Mouse (Mus musculus) kidney, adult 9 months (tissue): ENCODE data around the gene Pxn.

Experiments used
- DNase-seq: peaks from one replicate; pipeline ENCODE4 v3.0.0; 2022

Pxn gene

DNA sequence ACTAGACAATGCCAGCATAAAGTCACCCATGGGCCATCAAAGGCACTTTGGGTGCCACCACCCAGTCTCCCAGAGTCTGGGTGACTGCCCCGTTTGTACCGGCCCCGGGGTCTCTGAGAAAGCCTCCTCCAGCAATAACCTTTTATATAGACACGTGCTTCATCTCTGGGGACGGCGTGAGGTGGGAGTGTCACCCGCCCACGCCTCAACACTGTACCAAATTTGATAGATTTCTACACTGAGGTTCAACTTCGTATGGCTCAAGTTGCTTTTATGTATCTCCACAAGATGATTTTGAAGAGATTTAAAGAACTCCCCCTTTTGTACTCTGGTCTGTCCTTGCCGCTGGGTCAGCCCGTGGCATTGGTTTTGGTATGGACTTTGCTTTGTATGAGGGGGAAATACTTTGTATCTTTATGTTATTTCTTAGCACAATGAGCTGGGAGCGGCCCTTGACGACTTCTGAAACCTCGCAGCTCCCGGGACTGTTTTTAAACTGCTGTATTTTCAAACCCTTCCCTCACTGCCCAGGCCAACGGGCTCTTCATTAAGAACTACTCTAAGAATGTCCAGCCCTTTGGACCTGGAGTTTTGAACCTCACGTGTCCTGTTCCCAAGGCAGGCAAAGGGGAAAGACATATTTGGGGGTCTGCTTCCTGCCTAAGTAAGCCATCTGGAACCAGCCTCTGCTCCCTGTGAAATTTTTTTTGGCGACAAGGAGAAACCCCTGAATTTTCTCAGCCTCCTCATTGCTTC, 48.2 kb downstream of the Pxn start:
- peak; percentile 59 for DNase-seq

- DNase-seq, result peak; percentile 89
These were observed 49.7 kb downstream of the Pxn start for GRCm38 (mm10) chr5:115556217-115556616.

GRCm38 (mm10) chr5:115558182-115558794, 51.8 kb downstream of the Pxn start:
- no peak for DNase-seq

DNA sequence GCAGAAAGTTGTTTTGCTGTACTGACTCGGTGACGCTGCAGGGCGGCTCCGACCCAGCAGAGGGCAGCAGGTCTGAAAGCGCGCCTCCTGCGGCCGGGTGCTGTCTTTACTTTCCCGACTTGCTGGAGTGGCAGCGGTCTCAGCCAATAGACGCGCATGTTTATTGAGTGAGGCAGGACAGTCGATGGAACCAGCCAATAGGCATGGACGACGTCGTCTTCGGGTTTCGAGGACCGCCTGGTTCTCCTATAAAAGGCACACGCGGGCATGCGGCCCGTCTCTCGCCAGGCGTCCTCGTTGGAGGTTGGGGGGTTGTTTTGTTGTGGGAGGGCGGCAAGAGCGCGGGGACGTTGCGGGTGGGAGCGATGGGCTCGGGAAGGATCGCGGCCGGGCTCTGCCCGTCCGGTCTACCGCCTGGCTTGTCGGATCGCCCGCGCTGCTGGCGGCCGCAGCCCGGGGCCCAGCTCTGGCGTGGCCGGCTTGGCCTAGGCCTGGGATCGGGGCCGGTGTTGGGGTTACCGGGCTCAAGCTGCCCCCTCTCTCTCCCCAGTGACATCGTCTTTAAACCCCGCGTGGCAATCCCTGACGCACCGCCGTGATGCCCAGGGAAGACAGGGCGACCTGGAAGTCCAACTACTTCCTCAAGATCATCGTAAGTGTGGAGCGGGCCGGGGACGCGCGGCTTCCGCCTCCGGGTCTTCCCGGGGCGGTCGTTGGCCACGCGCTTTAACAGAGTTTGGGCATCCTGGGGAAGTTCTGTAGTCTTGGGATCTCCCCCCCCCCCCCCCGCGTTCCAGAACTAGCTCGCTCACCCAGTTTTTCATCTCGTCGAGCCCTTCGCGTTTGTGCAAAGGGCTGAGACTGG, 53.0 kb downstream of the Pxn start, which contains the start of gene Rplp0:
Rplp0 (plus strand) TSS at position 231 of the 865 bp plus-strand sequence.
- DNase-seq, result peak; percentile 100

DNA sequence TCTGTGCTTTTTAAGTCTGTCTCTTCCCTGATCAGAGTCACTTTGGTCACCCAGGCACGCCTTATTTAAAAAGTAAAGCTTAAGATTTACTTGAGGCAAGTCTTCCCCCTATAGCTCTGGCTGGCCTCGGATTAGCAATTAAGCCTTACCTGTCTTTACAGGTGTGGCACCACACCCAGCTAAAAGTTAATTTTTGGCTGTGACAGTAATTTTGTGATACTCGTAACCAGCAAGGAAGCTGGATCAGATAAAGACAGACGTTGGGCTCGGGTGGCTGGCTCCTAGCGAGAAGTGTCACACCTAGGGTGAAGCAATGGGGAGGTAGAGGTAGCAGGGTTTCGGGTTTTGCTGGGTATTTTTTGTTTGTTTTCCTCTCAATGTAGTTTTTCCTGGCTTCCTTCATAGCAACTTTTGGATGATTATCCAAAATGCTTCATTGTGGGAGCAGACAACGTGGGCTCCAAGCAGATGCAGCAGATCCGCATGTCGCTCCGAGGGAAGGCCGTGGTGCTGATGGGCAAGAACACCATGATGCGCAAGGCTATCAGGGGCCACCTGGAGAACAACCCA, 53.9 kb downstream of the Pxn start:
- DNase-seq, result no peak

DNA sequence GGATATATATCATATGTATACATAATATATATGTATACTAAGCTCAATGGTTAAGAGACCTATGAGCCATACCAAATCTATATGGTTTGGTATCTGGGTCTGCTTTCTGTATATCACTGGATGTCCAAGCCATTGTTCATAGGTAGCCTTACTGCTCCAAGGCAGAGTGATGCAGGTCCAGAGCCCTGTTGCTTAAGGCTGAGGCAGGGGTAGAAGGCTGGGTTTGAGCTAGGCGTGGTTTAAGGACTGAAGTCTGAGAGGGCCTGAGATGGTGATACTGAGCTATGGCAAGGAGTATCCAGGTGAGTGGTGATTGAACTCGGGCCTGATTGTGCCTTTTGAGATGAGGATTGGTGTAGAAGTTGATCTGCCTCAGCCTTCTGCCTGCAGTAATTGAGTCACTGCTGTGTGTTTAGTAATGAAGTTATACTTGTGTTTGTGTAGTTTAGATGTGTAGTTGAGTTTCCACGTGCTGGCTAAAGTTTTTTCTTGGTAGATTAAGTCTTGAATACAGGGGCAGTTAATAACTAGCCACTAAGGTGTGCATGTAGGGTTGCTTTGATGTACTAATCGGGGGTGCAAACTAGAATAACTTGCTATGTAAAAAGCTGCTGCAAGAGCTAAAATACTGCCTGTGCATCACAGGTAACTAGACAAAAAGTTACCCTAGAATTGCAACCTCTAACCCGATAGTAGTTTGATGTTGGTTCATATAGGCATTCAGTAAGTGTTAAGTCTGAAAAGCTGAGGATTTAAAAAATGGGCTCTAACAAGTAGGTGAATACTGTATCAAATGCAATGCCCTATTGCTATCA, 57.5 kb downstream of the Pxn start:
- DNase-seq, result no peak

DNA sequence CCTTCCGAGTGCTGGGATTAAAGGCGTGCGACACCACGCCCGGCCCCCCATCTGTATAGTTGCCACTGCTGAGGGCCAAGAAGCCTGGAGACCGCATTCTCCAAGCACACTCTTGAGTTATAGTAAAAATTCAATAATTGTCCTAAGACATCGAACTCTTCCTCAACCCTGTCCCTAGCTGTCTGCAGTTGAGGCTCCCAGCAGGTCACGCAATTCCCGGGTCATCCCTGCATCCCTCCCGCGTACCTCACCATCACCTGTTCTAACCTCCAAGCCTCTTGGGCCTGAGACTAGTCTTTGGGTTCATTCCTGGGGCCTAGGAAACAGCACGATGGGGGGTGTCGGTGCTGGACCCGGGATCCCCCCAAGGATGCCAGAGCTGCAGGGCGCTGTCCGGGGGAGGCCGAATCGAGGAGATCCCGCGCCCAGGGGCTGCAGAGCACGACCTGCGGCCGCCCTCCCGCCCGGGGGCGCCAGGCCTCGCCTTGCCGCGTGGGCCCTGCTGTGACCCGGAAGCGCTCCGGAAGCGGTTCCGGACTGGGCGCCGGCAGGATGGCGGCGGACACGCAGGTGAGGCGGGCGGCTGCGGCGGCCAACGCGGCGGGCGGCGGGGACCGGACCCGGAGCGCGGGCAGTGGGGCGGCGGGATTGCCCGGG, 58.4 kb downstream of the Pxn start, which contains the start of gene Gcn1l1:
Gcn1l1 (plus strand) TSS at position 518 of the 657 bp plus-strand sequence.
- DNase-seq, result peak; percentile 73

DNA sequence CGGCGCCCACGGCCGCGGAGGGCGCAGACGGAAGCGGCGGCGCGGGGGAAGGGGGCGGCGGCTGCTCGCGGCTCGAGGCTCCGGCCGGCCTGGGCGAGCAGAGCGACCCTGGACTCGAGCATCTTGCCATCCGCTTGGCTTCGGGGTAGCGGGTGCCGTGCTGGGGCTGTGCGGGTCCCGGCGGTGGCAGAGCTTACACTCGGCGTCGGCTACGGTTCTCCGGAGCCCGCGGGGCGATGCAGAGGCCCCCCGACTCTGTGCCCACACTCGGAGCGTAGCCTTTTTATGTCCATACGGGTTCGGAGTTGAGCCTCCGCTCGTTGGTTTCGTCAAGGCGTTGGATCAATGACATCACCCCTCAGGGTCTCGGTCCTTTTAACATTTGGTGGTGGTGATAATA, 58.9 kb downstream of the Pxn start:
- DNase-seq, result no peak

DNA sequence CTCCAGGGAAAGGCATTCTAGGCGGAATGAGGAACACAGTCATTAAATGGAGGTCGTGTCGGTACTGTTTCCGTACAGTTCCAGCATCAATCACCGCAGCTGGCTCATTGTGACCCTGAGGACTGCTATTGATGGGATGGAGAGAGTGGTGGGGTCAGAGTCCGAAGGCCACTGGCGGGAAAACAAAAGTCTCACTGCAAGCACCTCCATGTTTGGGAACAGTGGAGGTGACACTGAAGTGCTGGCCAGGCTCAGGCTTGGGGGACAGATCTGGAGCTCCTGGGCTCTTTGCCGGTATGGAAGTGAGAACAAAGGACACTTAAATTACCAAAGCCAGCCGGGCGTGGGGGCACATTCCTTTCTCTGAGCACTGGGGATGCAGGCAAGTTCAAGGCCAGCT, 62.2 kb downstream of the Pxn start:
- peak; percentile 78 for DNase-seq

DNA sequence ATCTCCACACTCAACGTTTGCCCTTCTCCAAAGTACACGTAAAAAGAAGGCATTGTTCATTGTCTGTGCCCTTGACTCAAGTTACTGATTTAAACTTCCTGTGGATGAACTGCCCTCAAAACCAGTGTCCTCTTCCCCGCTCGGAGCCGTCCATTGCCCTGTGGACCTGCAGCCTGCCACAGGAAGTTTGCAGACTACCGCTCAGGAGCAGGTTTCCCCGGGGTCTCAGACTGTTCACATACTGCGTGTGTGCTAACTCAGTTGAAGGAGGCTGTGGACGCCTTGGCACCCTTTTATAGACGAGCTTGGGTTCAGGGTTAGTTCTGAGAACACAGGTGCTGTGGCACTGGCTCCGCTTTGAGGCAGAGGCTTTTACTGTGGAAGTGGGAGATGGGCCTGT, 62.8 kb downstream of the Pxn start:
- DNase-seq, result no peak

GRCm38 (mm10) chr5:115569721-115570120, 63.2 kb downstream of the Pxn start:
- peak; percentile 51 for DNase-seq

- DNase-seq, result no peak
These were observed 64.6 kb downstream of the Pxn start for GRCm38 (mm10) chr5:115571086-115571485.

- DNase-seq, result peak; percentile 84
These were observed 66.4 kb downstream of the Pxn start for GRCm38 (mm10) chr5:115572679-115573535.

GRCm38 (mm10) chr5:115574992-115575391, 68.5 kb downstream of the Pxn start:
- peak; percentile 75 for DNase-seq

DNA sequence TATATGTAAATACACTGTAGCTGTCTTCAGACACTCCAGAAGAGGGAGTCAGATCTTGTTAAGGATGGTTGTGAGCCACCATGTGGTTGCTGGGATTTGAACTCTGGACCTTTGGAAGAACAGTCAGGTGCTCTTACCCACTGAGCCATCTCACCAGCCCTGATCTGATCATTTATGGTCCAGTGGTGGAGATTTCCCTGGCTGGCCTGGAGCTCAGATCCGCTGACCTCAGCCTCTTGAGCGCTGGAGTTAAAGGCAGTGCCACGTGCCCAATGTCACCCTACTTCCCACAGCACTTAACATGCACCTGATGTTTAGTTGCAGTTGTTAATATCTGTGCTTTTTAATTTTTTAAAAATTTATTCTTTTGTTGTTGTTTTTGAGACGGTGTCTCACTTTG, 71.2 kb downstream of the Pxn start:
- peak; percentile 63 for DNase-seq

DNA sequence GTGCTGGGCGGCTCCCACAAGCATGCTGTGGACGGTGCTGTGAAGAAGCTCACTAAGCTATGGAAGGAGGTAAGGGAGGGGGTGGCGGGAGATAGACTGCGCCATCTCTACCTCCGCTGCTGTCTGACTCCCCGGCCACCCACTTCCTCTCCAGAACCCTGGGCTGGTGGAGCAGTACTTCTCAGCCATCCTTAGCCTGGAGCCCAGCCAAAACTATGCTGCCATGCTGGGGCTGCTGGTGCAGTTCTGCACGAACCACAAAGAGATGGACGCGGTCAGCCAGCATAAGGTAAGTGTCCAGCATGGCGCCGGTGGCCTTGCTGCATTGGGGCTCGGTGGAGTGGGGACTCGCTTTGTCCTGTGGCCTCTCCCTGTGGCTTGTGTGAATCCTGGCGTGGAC, 72.4 kb downstream of the Pxn start:
- no peak for DNase-seq

- DNase-seq, result no peak
These were observed 72.9 kb downstream of the Pxn start for GRCm38 (mm10) chr5:115579363-115579762.

DNA sequence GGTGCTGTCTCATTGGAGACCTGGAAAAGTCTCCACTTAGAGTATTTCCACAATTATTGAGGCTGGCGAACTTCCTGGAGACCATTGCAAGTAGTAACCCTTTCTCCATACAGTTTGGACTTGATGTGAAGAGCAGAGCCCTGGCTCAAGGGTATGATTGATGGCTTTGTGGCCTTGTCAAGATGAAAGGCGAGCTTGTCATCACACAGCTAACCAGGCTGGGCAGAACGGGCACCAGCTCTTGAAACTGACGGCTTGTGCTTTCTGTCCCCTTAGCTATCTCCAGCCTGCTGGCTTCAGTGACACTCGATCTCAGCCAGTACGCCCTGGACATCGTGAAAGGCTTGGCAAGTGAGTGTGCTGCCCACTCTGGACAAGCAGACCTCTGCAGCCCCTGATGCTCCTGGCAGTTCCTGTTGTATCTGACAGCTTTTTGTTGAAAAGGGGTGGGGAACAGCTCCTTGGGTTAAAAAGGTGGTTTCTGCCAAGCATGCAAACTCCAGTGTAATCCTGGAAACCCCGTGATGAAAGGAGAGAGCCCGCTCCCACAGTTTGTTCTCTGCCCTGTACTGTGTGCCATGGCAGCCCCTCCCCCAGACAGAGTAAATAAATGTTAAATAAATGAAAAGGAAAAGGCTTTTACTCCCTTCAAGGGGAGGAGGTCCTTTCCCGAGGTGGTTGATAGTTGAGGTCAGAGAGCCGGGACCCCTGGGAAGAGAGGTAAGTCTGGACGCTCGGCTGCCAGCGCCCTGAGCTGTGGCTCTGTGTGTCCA, 73.9 kb downstream of the Pxn start:
- no peak for DNase-seq

DNA sequence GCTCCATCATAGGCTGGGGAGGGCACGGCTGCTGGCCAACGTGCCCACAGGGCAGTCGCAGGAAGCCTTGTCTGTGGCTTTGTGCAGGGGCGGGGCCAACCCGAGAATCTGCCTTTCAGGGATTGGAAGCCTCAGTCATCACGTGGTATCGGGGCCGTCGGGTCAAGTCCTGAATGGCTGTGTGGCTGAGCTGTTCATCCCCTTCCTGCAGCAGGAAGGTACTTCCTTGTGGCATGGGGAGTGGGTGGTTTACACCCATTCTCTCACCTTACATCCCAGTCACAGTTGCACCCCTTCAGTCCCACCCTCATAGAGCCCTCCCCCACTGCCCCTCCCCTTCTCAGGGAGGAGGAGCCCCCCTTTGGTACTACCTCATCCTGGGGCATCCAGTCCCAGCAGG, 75.2 kb downstream of the Pxn start:
- DNase-seq, result no peak

DNA sequence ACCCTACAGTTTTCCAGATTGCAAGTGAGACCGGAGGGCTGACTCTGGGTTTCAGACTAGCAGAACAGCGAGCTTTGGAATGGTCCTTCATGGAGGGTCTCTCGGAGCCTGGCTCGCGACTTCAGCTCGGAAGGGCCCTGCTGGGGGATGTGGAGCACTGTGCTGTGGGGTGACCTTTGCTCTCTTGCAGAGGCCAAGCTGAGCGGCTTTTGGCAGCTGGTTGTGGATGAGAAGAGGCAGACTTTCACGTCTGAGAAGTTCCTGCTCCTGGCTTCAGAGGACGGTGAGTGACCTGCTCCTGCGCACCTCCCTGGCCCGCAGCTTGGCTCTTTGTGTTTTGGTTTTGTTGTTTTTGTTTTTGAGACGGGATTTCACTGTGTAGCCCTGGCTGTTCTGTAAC, 79.1 kb downstream of the Pxn start:
- peak; percentile 81 for DNase-seq
